Mouse (Mus musculus) forebrain, embryonic 11.5 days (tissue): ENCODE measurements around the gene Rubcn. TPM values are rescaled to one million over a fixed set of nuclear protein-coding genes. Genes with fewer than 3 reads are reported as not detected.
"Not testable (repeated sequence)": the region's sequence is repeated elsewhere in the genome, so short reads cannot be mapped to it uniquely, and the experiment has no call there.

Source experiments
- ATAC-seq: fragments of 200-750 bp; cut with Nextera tagmentation; replicated peaks from 2 replicates; pipeline ENCODE4 v1.8.0; 2017; ENCODE audit warnings: moderate TSS enrichment; ENCODE audit not compliant: low FRiP score
- DNase-seq: peaks from one replicate; pipeline ENCODE4 v3.0.0-alpha.2; 2017; ENCODE audit warnings: low spot score
- H3K27ac ChIP-seq: fragments of 300-500 bp; sonication (generic); 2 replicates; pipeline ENCODE4 v1.5.1; 2014; ENCODE audit warnings: low read depth, low read length
- H3K27me3 ChIP-seq: fragments of 300-500 bp; sonication (generic); 2 replicates; pipeline ENCODE4 v1.6.1; 2014; ENCODE audit warnings: mild to moderate bottlenecking, low read length, mixed read lengths; ENCODE audit not compliant: control insufficient read depth, insufficient read depth
- H3K36me3 ChIP-seq: fragments of 300-500 bp; sonication (generic); 2 replicates; pipeline ENCODE4 v1.6.1; 2014; ENCODE audit warnings: mild to moderate bottlenecking, low read length, moderate library complexity, mixed read lengths; ENCODE audit not compliant: control insufficient read depth, insufficient read depth
- H3K4me1 ChIP-seq: fragments of 300-500 bp; sonication (generic); replicated peaks from 2 replicates; pipeline ENCODE4 v1.6.1; 2014; ENCODE audit warnings: low read length, mixed read lengths; ENCODE audit not compliant: control insufficient read depth, insufficient read depth
- H3K4me2 ChIP-seq: fragments of 300-500 bp; sonication (generic); 2 replicates; pipeline ENCODE4 v1.6.1; 2014; ENCODE audit warnings: low read depth, mild to moderate bottlenecking, low read length, moderate library complexity, mixed read lengths; ENCODE audit not compliant: severe bottlenecking
- H3K4me3 ChIP-seq: fragments of 300-500 bp; sonication (generic); 2 replicates; pipeline ENCODE4 v1.5.1; 2014; ENCODE audit warnings: low read depth, low read length
- H3K9ac ChIP-seq: fragments of 300-500 bp; sonication (generic); 2 replicates; pipeline ENCODE4 v1.6.1; 2014; ENCODE audit warnings: low read length
- H3K9me3 ChIP-seq: fragments of 300-500 bp; sonication (generic); 2 replicates; pipeline ENCODE4 v1.6.1; 2016; ENCODE audit warnings: low read length, mixed read lengths; ENCODE audit not compliant: control insufficient read depth
- WGBS: fragments of 180-500 bp; shearing (Covaris S2); extraction: QIAGEN DNeasy Blood & Tissue Kit; methylation state at CpG from one replicate; pipeline ENCODE4 v1.1.7; 2014; 5-methylcytosine and 5-hydroxymethylcytosine counted together
- polyA plus RNA-seq: library from polyadenylated mRNA; unstranded; fragments of >200 nt; fragmentation: Nextera tagmentation; extraction: Ambion mirVana; gene quantifications from 2 replicates; pipeline ENCODE4 v1.2.1, GENCODE M21; 2014

The Rubcn gene
- polyA plus RNA-seq, 1 experiment from 2014 or later, result 21.7 TPM

DNA sequence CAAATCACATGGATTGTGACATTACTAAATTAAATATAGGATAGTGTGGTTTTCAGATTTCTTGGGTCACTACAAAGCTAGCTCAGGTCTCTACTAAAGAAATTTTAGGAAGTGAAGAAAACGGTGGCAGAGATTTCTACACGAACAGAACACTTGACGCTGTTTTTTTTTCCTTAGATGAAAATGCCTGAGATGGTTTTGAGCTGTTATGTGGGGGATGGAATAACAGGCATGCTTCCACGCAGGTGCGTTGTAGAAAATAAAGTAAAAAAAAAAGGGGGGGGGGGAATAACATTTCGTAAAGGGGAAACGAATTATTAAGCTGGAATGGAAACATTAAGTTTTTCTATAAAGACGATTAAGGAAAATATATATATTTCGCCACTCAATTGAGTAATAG is 735 bp downstream of the Rubcn start:
- no peak for DNase-seq
- H3K4me1 ChIP-seq, result no peaks in the 10 kb centered on the region; the same call in 1 of the 2 replicates
- peak overlapping the region; percentile 86; the same call in 1 of the 2 replicates for H3K9ac ChIP-seq
- peak overlapping the region; percentile 92 for H3K4me3 ChIP-seq
- no peaks in the 10 kb centered on the region for H3K27me3 ChIP-seq
- no peaks in the 10 kb centered on the region for H3K9me3 ChIP-seq
- 46% methylated on average over 9 of the region's 9 CpGs for WGBS
- ATAC-seq, result no peak
- peak overlapping the region; percentile 62; the same call in 1 of the 2 replicates for H3K4me2 ChIP-seq
- no peaks in the 10 kb centered on the region for H3K36me3 ChIP-seq
- no peak overlapping the region for H3K27ac ChIP-seq

DNA sequence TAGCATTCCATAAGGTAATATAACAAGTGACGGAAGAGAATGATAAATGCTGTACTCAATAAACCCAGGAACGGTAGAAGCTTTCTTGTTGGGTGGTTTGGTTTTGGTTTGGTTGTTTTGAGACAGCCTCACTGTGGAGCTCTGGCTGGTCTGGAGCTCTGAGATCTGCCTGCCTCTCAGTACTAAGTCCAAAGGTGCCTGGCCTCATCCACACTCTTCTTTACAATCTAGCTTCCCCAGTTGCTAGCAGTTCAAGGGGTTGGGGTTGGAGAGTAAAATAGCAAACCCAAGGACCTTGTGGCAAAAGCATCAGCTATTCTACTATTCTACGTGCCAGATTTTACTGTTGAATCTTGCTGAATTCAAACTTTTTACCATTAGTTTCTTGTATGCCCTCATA is 1.7 kb downstream of the Rubcn start:
- DNase-seq (no peak), ATAC-seq (no peak)
- Histone ChIP-seq H3K9me3 (no peaks in the 10 kb centered on the region), H3K4me3 (no peak overlapping the region), H3K4me1 (no peaks in the 10 kb centered on the region; the same call in 1 of the 2 replicates), H3K27me3 (no peaks in the 10 kb centered on the region), H3K9ac (no peak overlapping the region), H3K4me2 (no peak overlapping the region), H3K27ac (no peak overlapping the region), H3K36me3 (no peaks in the 10 kb centered on the region)
- WGBS, result 90% methylated on average over 3 of the region's 3 CpGs

DNA sequence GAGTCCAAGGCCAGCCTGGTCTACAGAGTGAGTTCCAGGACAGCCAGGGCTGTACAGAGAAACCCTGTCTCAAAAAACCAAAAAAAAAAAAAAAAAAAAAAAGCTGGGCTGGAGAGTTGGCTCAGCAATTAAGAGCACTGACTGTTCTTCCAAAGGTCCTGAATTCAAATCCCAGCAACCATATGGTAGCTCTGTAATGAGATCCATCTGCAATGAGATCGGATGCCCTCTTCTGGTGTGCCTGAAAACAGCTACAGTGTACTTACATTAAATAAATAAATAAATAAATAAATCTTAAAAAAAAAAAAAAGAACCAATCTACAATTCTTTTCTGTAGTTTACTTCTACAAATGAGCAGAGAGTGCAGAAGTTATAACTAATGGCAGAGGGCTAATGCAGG is 2.3 kb downstream of the Rubcn start:
- 65% methylated on average over 1 of the region's 1 CpGs for WGBS
- not testable (repeated sequence) for H3K9ac ChIP-seq, H3K9me3 ChIP-seq, H3K36me3 ChIP-seq, H3K4me3 ChIP-seq, ATAC-seq, DNase-seq, H3K4me1 ChIP-seq, H3K4me2 ChIP-seq, H3K27me3 ChIP-seq, H3K27ac ChIP-seq

DNA sequence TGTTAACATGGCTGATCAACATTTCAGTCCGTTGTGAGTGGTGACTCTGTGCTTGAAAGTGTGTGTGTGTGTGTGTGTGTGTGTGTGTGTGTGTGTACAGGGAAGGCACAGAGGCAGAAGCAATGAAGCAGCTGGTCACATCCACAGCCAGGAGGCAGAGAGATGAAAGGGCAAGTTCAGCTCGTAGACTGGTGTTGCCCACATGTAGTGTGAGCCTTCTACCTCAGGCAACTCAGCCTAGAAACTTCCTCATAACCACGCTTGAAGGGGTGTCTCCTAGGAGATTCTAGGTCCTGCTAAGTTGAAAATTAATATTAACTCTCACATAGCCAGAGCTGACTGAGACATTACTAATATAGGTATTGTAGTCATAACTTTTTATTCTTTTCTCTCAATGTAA is 4.2 kb downstream of the Rubcn start:
- H3K9me3 ChIP-seq, result no peaks in the 10 kb centered on the region
- H3K4me2 ChIP-seq, result no peak overlapping the region
- DNase-seq (no peak), ATAC-seq (no peak)
- no peak overlapping the region for H3K27ac ChIP-seq
- H3K27me3 ChIP-seq, result no peaks in the 10 kb centered on the region
- H3K36me3 ChIP-seq, result no peaks in the 10 kb centered on the region
- no peak overlapping the region for H3K9ac ChIP-seq
- no peaks in the 10 kb centered on the region for H3K4me1 ChIP-seq
- H3K4me3 ChIP-seq, result no peak overlapping the region
- 57% methylated on average over 3 of the region's 3 CpGs for WGBS

DNA sequence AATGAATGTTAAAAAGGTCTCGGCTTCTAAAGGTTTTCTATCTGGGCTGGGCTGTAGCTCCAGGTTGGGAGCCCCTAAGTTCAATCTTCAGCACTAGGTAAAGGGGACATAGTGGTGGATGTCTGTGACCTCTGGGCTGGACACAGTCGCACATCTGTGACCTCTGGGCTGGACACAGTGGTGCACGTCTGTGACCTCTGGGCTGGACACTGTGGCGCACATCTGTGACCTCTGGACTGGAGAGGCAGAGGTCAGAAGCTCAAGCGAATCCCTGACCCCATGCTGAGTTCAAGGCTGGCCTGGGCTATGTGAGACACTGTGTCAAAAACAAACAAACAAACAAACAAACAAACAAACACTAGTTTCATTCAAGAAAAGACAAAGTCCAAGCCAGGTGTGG is 7.3 kb downstream of the Rubcn start:
- Histone ChIP-seq H3K36me3 (no peaks in the 10 kb centered on the region), H3K4me3 (no peak overlapping the region), H3K4me1 (0 out of 2 replicates have a peak, but pooled peaks cover 4% of the 10 kb centered on the region), H3K9ac (no peak overlapping the region), H3K27me3 (no peaks in the 10 kb centered on the region), H3K27ac (no peak overlapping the region), H3K9me3 (no peaks in the 10 kb centered on the region), H3K4me2 (no peak overlapping the region)
- DNase-seq (no peak), ATAC-seq (no peak)
- 69% methylated on average over 5 of the region's 5 CpGs for WGBS

DNA sequence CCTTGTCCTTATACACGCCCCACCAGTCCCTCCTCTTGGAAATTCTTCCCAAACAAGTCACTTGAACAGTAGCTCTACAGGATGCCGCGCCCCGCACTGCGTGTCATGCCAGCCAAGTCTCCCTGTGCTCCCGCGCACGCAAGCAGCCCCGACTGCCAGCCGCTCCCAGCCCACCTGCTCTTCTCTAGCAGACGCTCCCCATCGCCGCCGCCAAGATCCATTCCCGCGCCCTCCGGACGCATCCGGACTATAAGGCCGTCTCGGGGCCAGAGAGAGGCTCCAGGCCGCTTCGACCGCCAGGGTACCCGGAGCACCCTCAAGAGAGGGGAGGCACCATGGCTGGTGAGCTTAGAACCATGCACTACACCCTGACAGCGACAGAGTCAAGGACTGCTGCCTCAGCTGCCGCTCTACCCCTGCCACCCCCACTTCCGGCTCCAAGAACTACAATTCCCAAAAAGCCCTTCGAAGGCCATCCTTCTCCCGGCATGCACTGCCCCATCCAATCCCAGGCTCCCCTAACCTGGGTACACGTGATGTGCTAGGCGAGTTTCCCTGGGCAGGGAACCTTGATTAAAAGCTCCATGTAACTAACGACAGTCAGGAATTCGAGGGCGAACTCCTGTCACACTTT is 9.5 kb downstream of the Rubcn start:
- WGBS, result under 1% methylated on average over 35 of the region's 35 CpGs
- Histone ChIP-seq H3K4me2 (peak overlapping the region; percentile 76), H3K4me1 (0 out of 2 replicates have a peak, but pooled peaks cover 4% of the 10 kb centered on the region), H3K27ac (no peak overlapping the region), H3K27me3 (no peaks in the 10 kb centered on the region), H3K9me3 (no peaks in the 10 kb centered on the region), H3K4me3 (peak overlapping the region; percentile 79), H3K9ac (peak overlapping the region; percentile 72), H3K36me3 (no peaks in the 10 kb centered on the region)
- ATAC-seq (peak; percentile 98), DNase-seq (peak; percentile 90)

DNA sequence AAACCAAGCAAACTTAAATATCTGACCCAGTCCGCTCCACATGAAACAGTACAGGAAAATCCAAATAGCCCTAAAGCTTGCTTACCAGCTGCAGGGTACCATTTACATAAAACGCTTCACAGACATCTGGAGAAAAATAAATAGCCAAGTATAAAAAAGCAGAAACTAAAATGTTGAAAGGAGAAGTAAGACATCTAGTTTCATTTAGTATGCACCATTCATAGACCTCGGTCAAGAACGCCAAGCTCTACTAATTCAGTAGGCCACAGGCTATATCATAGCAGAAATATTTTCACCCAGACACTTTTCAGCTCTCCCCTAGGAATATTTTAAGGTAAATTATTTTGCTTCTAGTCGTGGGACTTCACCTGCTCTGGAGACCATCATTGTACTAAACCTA is 10.9 kb downstream of the Rubcn start:
- no peaks in the 10 kb centered on the region for H3K9me3 ChIP-seq
- no peak overlapping the region for H3K4me2 ChIP-seq
- ATAC-seq, result no peak
- H3K4me3 ChIP-seq, result no peak overlapping the region
- WGBS, result 88% methylated on average over 5 of the region's 5 CpGs
- no peaks in the 10 kb centered on the region for H3K36me3 ChIP-seq
- no peak overlapping the region for H3K27ac ChIP-seq
- no peak for DNase-seq
- H3K9ac ChIP-seq, result peak overlapping the region; percentile 72; the same call in 1 of the 2 replicates
- H3K27me3 ChIP-seq, result no peaks in the 10 kb centered on the region
- 0 out of 2 replicates have a peak, but pooled peaks cover 4% of the 10 kb centered on the region for H3K4me1 ChIP-seq

DNA sequence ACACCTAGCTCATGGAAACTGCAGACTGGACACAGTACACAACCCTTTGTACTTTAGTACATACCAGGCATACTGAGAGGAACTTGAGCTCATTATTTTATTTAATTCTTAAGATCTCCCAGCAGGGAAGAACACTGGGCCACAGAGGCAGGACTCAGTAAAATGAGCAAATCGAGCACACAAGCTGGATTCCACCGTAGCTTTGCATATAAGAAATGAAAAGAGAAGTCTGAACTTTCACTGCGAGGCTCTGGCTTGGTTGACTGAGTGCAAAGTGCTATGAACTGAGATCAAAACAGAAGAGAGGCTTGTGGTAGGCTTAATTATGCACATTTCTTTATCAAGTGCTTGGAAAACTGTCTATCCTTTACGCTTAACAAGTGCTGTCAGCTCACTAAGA is 12.2 kb downstream of the Rubcn start:
- Histone ChIP-seq H3K4me3 (no peak overlapping the region), H3K9ac (no peak overlapping the region), H3K27me3 (no peaks in the 10 kb centered on the region), H3K36me3 (no peaks in the 10 kb centered on the region), H3K27ac (no peak overlapping the region), H3K4me1 (0 out of 2 replicates have a peak, but pooled peaks cover 4% of the 10 kb centered on the region), H3K4me2 (no peak overlapping the region), H3K9me3 (no peaks in the 10 kb centered on the region)
- 77% methylated on average over 4 of the region's 4 CpGs for WGBS
- DNase-seq (no peak), ATAC-seq (no peak)

DNA sequence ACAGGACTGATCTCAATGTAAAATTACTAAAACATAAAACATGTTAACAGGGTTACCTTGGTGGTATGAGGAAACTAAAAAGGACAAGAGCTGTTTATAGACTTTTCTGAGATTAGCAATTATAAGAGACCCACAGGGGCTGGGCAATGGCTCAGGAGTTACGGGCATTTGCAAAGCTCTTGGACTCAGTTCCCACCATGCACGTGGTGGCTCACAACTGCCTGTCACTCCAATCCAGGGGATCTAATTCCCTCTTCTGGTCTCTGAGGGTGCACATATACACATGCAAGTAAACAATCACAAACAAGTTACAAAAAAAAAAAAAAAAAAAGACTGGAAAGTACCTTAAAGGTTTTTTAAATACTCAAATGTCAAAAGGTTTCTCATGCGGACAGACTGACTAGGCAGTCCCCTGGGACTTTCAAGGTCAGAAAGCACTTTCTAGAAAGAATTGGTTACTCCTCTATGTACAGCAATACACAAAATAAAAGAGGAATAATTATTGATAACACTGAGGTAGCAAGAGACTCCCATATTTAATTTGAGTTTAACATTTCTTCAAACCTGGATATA is 15.7 kb downstream of the Rubcn start:
- H3K36me3 ChIP-seq, result no peaks in the 10 kb centered on the region
- no peaks in the 10 kb centered on the region for H3K4me1 ChIP-seq
- WGBS, result 91% methylated on average over 3 of the region's 3 CpGs
- ATAC-seq, result no peak
- no peaks in the 10 kb centered on the region for H3K27me3 ChIP-seq
- no peak overlapping the region for H3K4me2 ChIP-seq
- H3K9me3 ChIP-seq, result no peaks in the 10 kb centered on the region
- no peak overlapping the region for H3K4me3 ChIP-seq
- H3K9ac ChIP-seq, result no peak overlapping the region
- DNase-seq, result no peak
- no peak overlapping the region for H3K27ac ChIP-seq
